Mouse (Mus musculus) limb, embryonic 10.5 days (tissue): ENCODE data around the gene Gemin8. TPM values are rescaled to one million over a fixed set of nuclear protein-coding genes. Genes with fewer than 3 reads are reported as not detected.

Source experiments
- DNase-seq: peaks from one replicate; pipeline ENCODE4 v3.0.0-alpha.2; 2017; ENCODE audit warnings: low spot score
- H3K27ac ChIP-seq: fragments of 300-500 bp; sonication (generic); 2 replicates; pipeline ENCODE4 v1.5.1; 2016; ENCODE audit warnings: mild to moderate bottlenecking
- H3K27me3 ChIP-seq: fragments of 300-500 bp; sonication (generic); 2 replicates; pipeline ENCODE4 v1.6.1; 2016; ENCODE audit warnings: low read depth, mild to moderate bottlenecking; ENCODE audit not compliant: poor library complexity, severe bottlenecking
- H3K36me3 ChIP-seq: fragments of 300-500 bp; sonication (generic); 2 replicates; pipeline ENCODE4 v1.6.1; 2016; ENCODE audit warnings: mild to moderate bottlenecking, moderate library complexity
- H3K4me1 ChIP-seq: fragments of 300-500 bp; sonication (generic); 2 replicates; pipeline ENCODE4 v1.6.1; 2016
- H3K4me3 ChIP-seq: fragments of 300-500 bp; sonication (generic); 2 replicates; pipeline ENCODE4 v1.5.1; 2016; ENCODE audit warnings: mild to moderate bottlenecking, moderate library complexity
- H3K9me3 ChIP-seq: fragments of 300-500 bp; sonication (generic); replicated peaks from 2 replicates; pipeline ENCODE4 v1.6.1; 2016; ENCODE audit warnings: mild to moderate bottlenecking
- WGBS: fragments of 180-500 bp; shearing (Covaris S2); methylation state at CpG from one replicate; pipeline ENCODE4 v1.1.7; 2016; 5-methylcytosine and 5-hydroxymethylcytosine counted together
- polyA plus RNA-seq: library from polyadenylated mRNA; unstranded; fragments of >200 nt; fragmentation: Nextera tagmentation; extraction: Ambion mirVana; gene quantifications from 2 replicates; pipeline ENCODE4 v1.2.1, GENCODE M21; 2016

The Gemin8 gene
- polyA plus RNA-seq = 13.3 and 19.5 TPM in 2 replicates

GRCm38 (mm10) chrX:166169892-166170799, at the start of gene Gemin8:
TSS of gene Gemin8 (plus strand) at chrX:166170454.
- DNase-seq = peak; percentile 94
- H3K4me1 ChIP-seq = no peaks in the 10 kb centered on the region

GRCm38 (mm10) chrX:166147158-166147846, 23.0 kb upstream of the Gemin8 start:
- Histone ChIP-seq H3K36me3 (no peaks in the 10 kb centered on the region), H3K27ac (no peak overlapping the region), H3K9me3 (no peaks in the 10 kb centered on the region), H3K4me1 (no peaks in the 10 kb centered on the region), H3K27me3 (peaks cover 65% of the 10 kb centered on the region), H3K4me3 (no peak overlapping the region)
- 87% methylated on average over 15 of the region's 15 CpGs for WGBS
- DNase-seq = no peak

More at GRCm38 (mm10) chrX:166169892-166170799, at the start of gene Gemin8:
- Histone ChIP-seq H3K9me3 (no peaks in the 10 kb centered on the region), H3K27me3 (peaks cover 64% of the 10 kb centered on the region; the same call in 1 of the 2 replicates), H3K36me3 (no peaks in the 10 kb centered on the region), H3K27ac (peak within 1 kb of the TSS; percentile 85), H3K4me3 (peak within 1 kb of the TSS; percentile 60)
- WGBS = 10% methylated on average over 31 of the region's 31 CpGs

GRCm38 (mm10) chrX:166162773-166163172, 7.5 kb upstream of the Gemin8 start:
- no peaks in the 10 kb centered on the region for H3K36me3 ChIP-seq
- no peaks in the 10 kb centered on the region for H3K4me1 ChIP-seq
- peaks cover 28% of the 10 kb centered on the region; the same call in 1 of the 2 replicates for H3K27me3 ChIP-seq
- 67% methylated on average over 4 of the region's 4 CpGs for WGBS
- H3K4me3 ChIP-seq = no peak overlapping the region
- H3K27ac ChIP-seq = no peak overlapping the region
- H3K9me3 ChIP-seq = no peaks in the 10 kb centered on the region
- DNase-seq = no peak

GRCm38 (mm10) chrX:166167307-166167706, 2.9 kb upstream of the Gemin8 start:
- no peak for DNase-seq
- H3K4me1 ChIP-seq = no peaks in the 10 kb centered on the region
- no peak overlapping the region for H3K4me3 ChIP-seq
- no peaks in the 10 kb centered on the region for H3K9me3 ChIP-seq
- H3K36me3 ChIP-seq = no peaks in the 10 kb centered on the region
- WGBS = 2% methylated on average over 4 of the region's 4 CpGs
- H3K27ac ChIP-seq = no peak overlapping the region
- peaks cover 55% of the 10 kb centered on the region; the same call in 1 of the 2 replicates for H3K27me3 ChIP-seq

DNA sequence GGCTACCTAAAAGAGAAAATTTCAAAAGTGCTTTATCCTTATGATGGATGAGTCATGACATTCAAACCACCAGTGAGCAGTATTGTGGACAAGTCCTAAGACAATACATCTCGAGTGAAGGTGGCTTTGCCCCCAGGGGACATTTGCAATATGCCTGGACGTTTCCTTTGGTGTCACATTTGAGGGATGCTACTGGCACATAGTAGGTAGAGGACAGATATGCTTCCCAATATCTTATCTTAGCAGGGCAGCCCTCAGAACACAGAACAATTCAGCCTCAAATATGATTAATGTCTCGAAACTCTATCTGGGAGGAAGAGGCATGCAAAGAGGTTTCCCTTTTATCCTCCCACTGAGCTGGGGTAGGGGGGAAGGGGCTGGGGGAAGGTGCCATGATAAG, 2.3 kb upstream of the Gemin8 start:
- no peaks in the 10 kb centered on the region for H3K9me3 ChIP-seq
- H3K27me3 ChIP-seq = peaks cover 60% of the 10 kb centered on the region; the same call in 1 of the 2 replicates
- no peak overlapping the region for H3K4me3 ChIP-seq
- no peaks in the 10 kb centered on the region for H3K4me1 ChIP-seq
- WGBS = 52% methylated on average over 3 of the region's 3 CpGs
- DNase-seq = no peak
- no peaks in the 10 kb centered on the region for H3K36me3 ChIP-seq
- no peak overlapping the region for H3K27ac ChIP-seq

- Histone ChIP-seq H3K4me3 (peak overlapping the region; percentile 60), H3K27ac (peak overlapping the region; percentile 85), H3K4me1 (no peaks in the 10 kb centered on the region), H3K9me3 (no peaks in the 10 kb centered on the region), H3K36me3 (no peaks in the 10 kb centered on the region), H3K27me3 (peaks cover 61% of the 10 kb centered on the region; the same call in 1 of the 2 replicates)
- DNase-seq = no peak
- 27% methylated on average over 9 of the region's 9 CpGs for WGBS
These were observed 815 bp downstream of the Gemin8 start for GRCm38 (mm10) chrX:166170800-166171738.

GRCm38 (mm10) chrX:166172041-166172440, 1.8 kb downstream of the Gemin8 start:
- H3K36me3 ChIP-seq = no peaks in the 10 kb centered on the region
- 57% methylated on average over 4 of the region's 4 CpGs for WGBS
- no peak overlapping the region for H3K4me3 ChIP-seq
- no peak overlapping the region for H3K27ac ChIP-seq
- H3K9me3 ChIP-seq = no peaks in the 10 kb centered on the region
- H3K4me1 ChIP-seq = no peaks in the 10 kb centered on the region
- DNase-seq = no peak
- peaks cover 54% of the 10 kb centered on the region; the same call in 1 of the 2 replicates for H3K27me3 ChIP-seq

DNA sequence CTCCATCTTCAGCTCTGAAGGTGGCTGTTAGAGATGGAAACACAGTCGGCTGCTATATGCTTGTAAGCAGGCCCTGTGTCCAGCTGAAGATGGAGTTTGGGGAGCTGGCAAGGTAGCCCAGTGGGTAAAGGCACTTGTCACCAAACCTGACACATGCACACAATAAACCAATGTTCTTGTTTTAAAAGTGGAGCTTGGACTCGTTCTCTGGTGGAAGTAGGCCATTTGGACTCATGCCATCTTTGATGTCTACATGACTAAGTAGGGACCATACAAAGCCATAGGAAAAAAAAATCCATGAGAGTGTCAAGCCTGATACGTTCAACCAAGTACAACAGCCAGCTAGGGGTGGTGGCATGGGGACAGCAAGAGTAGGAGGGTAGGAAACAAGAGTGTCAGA, 2.4 kb downstream of the Gemin8 start:
- 0 out of 2 replicates have a peak, but pooled peaks cover 2% of the 10 kb centered on the region for H3K36me3 ChIP-seq
- no peak overlapping the region for H3K4me3 ChIP-seq
- WGBS = 89% methylated on average over 3 of the region's 3 CpGs
- H3K27ac ChIP-seq = no peak overlapping the region
- peaks cover 54% of the 10 kb centered on the region; the same call in 1 of the 2 replicates for H3K27me3 ChIP-seq
- H3K4me1 ChIP-seq = no peaks in the 10 kb centered on the region
- DNase-seq = no peak
- no peaks in the 10 kb centered on the region for H3K9me3 ChIP-seq

- Histone ChIP-seq H3K9me3 (no peaks in the 10 kb centered on the region), H3K4me3 (no peak overlapping the region), H3K27ac (no peak overlapping the region), H3K4me1 (no peaks in the 10 kb centered on the region), H3K27me3 (peaks cover 59% of the 10 kb centered on the region; the same call in 1 of the 2 replicates), H3K36me3 (0 out of 2 replicates have a peak, but pooled peaks cover 5% of the 10 kb centered on the region)
- WGBS = 84% methylated on average over 7 of the region's 7 CpGs
- DNase-seq = no peak
These were observed 3.5 kb downstream of the Gemin8 start for GRCm38 (mm10) chrX:166173796-166174195.

DNA sequence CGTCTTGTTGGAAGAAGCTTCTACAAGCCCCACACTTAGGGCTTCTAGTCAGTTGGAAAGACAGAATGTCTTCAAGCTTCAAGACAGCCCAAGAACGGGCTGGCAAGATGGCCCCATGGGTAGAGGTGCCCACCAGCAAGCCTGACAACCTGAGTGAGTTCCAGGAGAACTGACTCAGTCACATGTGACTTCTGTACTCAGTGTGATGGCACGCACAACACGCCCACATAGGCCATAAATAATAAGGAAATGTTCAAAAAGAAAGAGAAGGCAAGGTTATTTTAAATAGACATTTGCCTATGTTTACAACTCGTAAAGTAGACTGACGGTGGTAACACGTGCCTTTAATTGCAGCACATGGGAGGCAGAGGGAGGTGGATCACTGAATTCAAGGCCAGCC, 7.7 kb downstream of the Gemin8 start:
- Histone ChIP-seq H3K4me3 (no peak overlapping the region), H3K27me3 (peaks cover 69% of the 10 kb centered on the region; the same call in 1 of the 2 replicates), H3K27ac (no peak overlapping the region), H3K36me3 (peaks cover 9% of the 10 kb centered on the region; the same call in 1 of the 2 replicates), H3K9me3 (no peaks in the 10 kb centered on the region), H3K4me1 (no peaks in the 10 kb centered on the region)
- DNase-seq = no peak
- 94% methylated on average over 7 of the region's 7 CpGs for WGBS

DNA sequence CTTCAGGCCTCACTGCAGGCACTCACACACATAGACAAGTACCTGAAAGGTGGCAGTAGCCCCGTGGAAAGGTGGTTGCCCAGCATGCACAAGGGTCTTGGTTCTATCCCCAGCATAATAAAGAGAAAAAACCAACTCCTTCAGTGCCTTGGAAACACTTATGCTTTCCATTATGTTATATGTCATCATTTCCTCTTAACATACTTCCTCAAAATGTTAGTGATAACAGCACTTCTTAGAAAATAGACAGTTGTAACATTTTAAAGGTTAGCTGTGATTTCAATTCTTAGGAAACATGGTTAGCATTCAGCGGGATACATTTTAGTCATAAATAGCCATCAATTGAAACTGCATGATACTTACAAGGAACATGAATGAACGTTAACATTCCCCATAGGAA, 12.8 kb downstream of the Gemin8 start:
- Histone ChIP-seq H3K4me1 (no peaks in the 10 kb centered on the region), H3K36me3 (peaks cover 8% of the 10 kb centered on the region; the same call in 1 of the 2 replicates), H3K9me3 (no peaks in the 10 kb centered on the region), H3K27me3 (peaks cover 94% of the 10 kb centered on the region), H3K27ac (no peak overlapping the region), H3K4me3 (no peak overlapping the region)
- WGBS = 89% methylated on average over 3 of the region's 3 CpGs
- no peak for DNase-seq

GRCm38 (mm10) chrX:166185327-166185913, 15.2 kb downstream of the Gemin8 start:
- peaks cover 87% of the 10 kb centered on the region for H3K27me3 ChIP-seq
- no peak overlapping the region for H3K4me3 ChIP-seq
- H3K27ac ChIP-seq = no peak overlapping the region
- H3K4me1 ChIP-seq = no peaks in the 10 kb centered on the region
- no peaks in the 10 kb centered on the region for H3K9me3 ChIP-seq
- WGBS = 86% methylated on average over 9 of the region's 9 CpGs
- peaks cover 8% of the 10 kb centered on the region; the same call in 1 of the 2 replicates for H3K36me3 ChIP-seq
- DNase-seq = no peak
